Mouse (Mus musculus) ES-CJ7 (cell line): Measurements from ENCODE around the gene Gpr153.

ENCODE experiments used
- DNase-seq: peaks from one replicate; pipeline ENCODE4 v3.0.0; 2011; ENCODE audit warnings: low read depth, low spot score

Gene Gpr153

DNA sequence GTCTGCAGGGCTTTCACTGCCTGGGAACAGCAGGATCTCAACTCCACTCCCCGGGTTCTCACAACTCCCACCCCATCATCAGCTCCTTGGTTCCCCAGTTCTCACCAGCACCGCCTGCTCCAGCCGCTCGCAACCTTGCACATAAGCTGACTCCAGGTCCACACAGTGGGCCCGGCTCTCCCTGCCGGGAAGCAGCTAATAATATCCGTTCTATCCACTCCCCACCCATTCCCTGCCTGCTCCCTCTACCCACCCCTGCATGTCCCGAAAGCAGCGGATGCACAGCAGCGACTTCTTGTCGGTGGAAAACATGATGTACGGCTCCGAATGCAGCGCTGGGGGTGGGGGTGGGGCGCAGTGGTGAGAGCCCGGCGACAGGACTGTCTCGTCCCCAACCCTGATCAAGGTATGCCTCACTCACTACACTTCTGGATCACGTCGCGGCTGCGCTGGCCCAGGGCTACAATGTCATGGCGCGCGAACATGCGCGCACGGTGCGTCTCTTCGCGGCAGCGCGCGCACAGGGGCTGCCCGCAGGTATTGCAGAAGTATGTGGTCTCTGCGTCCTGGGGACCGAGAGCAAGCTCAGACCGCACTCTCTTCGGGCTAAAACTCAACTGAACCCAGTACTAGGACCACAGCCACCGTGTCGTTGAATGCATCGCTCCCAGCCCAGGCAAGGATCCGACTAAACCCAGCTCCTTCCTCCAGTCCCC, 41.6 kb downstream of the Gpr153 start:
- peak; percentile 66 for DNase-seq

DNA sequence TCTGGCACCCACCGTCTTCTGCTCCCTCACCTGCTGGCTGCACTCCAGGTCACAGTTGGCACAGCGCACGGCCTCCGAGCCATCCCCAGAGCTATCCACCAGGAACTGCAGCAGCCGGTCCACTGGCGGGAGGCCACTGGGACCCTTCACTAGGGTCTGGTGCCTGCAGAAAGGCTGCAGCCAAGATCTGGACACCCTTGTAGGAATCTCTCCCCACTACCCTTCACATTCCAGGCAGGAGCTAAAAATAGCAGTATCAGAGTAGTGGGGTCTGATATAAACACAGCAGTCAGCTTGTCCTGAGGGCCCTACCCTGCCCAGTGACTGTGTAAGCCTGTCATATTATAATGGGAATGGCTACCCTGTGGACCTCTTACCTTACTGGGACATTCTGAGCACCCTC, 43.6 kb downstream of the Gpr153 start:
- no peak for DNase-seq

DNA sequence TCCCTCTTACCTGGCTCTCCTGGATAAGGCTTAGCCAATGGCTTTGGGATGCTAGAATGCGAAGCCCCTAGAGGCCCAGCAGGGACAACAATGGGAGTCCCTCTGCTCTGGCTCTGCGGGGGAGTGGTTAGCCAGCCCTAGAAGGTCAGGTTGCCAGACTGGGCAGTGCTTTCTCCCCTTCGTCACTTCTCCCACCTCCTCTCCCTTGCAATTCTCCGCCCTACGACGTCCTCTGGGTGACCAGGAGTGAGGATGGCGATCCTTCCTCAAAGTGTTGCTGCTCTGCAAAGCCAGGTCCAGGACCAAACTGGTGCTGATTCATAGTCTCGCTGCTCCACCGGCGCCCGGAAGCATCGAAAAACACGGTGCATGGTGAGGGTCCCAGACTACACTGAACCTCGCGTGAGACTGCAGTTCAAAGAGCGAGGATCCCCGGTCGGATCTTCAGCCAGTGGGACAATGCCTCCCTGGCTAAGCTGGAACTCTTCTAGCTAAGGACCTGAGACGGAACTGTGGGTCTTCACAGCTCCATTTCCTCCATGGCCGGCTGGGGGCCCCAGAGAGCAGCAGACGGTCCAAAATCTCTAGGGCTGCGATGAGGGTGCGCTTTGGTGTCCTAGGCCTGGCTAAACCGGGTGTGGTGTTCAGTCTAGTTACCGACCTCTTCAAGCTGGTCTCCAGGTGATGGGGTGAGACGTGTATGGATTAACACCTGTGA, 44.6 kb downstream of the Gpr153 start, which contains the start of gene Rnf207:
Gene Rnf207 (minus strand): TSS at position 477 of the 718 bp plus-strand sequence.
- peak; percentile 80 for DNase-seq

DNA sequence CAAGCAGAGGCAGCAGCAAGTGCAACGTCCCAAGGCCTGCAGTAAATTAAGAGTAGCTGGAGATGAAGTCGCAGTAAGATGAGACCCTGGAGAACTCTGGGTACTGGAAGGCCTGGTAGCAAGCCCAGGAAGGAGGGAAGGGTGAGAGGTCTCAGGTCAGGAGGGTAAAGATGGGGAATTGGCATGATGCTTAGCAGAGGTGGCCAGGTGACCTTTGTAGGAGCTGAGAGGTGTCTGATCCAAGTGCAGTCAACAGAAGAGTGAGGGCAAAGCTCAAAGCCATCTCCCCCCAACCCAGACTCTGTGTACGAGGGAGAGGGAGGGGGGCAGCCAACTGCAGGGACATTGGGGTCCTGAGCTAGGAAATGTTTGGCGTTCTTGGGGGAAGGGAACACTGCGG, 47.4 kb downstream of the Gpr153 start:
- DNase-seq: no peak

DNA sequence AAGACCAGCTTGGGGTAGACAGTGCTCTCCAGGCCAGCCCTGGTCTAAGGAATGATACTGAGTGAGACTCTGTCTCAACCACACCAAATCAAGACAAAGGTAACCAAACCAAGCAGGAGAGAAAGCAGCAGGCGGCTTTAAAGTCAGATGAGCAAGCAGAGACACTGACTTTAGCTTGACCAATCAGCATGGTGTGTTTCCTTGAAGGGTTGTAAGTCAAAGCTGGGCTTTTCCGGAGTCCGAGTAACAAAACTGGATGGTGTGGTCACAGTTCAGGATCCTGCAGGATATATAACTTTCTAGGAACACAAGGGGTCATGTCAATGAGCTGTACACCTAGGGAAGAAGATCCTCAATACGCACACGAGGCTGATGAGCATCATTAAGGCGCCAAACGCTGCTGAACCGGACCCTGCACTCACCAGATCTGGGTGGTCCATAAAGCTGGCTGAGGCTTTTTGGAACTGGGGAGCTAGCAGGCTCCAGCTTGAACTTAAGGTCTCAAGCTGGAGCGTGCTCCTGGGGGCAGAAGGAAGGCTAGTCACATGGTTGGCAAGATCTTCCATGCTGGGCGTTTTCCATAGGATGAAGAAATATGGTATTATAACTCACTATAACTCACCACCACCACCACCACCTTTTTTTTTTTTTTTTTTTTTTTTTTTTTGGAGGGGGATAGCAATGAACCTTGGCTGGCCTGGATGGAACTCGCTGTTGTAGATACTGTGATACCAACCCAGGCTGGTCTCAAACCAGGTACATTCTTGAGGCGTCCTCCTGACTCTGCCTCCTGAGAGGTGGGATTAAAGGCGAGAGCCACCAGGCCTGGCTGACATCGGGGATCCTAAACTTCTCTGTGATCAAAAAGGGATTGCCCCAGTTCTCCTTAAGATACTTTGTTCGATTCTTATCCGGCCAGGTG, 50.9 kb downstream of the Gpr153 start:
- peak; percentile 64 for DNase-seq

DNA sequence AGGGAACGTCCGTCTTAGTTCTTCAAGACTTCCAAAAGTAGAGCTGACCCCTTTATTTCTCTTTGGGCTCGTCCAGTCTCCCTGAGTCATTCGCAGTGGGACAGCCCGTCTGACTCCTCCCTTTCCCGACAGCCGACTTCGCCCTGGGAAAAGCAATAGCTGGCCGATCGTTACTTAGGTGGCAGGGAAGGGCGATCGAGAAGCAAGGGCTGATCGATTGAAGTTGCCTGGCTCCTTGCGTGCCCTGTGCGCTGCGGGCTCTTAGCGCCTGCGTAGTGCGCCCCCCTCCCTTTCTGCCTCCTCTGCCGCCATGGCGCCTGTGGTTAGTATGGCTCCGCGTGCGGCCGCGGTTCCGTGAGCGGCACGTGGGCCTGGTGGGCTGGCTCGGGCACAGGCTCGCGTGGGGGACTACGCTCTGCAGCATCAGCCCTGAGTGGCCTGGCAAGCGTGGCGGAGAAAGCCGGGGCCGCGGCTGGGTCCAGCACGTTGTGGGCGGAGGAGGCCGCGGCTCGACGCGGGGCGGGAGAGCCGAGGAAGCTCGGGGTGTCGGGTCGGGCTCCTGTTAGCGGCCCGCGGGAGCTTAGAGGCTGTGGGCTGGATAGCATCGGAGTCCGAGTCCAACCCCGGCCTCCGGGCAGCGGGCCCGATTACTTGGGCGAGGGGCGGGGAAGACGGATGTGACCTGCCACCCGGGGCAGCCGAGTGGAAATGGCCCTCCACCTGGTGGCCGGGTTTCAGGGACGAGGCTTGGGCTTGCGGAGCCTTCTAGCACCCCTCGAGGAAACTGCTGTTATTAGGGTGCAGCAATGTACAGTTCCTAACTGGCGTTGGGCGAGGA, 51.8 kb downstream of the Gpr153 start, which contains the start of gene Rpl22:
Gene Rpl22 (plus strand): TSS at position 169 of the 838 bp plus-strand sequence.
- DNase-seq: peak; percentile 99

DNA sequence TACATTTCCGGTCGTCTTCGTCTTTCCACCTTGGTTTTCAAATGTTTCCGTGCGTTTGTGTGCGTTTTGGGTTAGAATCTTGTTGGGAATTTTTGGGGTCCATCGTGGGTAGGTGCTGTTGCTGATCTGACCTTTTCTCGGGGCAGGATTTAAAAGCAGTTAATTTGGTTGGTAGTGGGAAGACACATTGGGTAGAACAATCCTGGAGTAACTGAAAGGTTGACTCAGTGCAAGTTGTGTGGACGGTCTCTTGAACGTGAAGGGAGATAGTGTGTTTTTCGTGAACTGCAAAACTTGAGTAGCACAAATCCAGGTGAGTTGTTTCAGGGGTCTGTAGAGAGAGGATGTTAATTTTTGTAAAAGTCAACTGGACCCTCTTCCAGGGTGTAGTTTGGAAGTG, 52.5 kb downstream of the Gpr153 start:
- no peak for DNase-seq

DNA sequence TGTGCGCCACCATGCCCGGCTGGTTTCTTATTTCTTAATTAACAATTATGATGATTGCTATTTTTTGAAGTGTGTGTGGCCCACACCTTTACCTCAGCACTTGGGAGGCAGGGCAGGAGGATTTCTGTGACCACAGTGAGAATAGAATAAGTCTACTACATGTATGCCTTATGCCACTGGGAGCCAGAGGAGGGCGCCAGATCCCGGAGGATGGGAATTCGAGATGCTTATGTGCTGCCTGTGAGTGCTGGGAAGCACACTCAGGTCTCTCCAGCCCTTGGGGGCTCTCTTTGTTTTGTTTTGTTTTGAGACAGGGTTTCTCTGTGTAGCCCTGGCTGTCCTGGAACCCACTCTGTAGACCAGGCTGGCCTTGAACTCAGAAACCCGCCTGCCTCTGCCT, 54.7 kb downstream of the Gpr153 start:
- peak; percentile 82 for DNase-seq

DNA sequence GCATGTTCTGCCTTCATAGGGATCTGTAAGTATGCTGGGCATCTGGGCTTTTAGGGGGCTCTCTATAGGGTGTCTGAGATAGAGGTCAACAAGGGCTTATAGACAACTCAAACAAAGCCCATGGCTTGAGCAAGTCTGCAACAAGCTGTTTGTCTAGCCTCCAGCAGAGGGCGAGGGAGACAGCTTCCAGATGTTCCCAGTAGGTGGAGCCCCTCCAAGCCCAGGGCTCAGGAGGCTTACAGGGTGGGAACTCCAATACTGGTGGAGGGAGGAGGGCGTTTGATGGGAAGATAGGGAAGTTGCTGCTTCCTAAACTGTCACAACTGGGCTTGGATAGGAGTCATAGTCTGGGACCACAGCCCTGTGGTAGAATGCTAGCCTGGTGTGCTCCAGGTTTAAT, 58.9 kb downstream of the Gpr153 start:
- peak; percentile 93 for DNase-seq

DNA sequence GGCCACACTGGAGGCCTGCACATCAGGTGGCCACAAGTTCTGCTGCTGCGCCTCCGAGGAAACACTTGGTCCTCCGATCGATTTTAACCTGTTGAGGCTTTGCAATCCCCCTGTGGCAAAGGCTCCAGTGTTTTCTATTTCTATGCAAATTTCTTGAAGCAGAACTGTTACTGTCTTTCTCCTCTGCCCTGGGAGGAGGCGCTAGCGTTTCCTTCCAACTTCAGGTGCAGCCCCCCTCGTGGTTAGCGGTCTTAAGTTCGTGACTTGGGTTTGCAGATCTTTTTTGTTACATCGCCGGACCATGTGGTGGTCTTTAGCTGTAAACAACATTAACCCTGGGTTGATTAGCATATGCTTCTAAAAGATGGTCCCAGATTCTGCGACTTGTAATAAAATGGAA, 59.6 kb downstream of the Gpr153 start:
- DNase-seq: peak; percentile 58
